Mouse (Mus musculus) Patski (cell line): ENCODE measurements around the gene Sult1b1. TPM values are rescaled to one million over a fixed set of nuclear protein-coding genes. Genes with fewer than 3 reads are reported as not detected.

Experiments
- ATAC-seq: fragments of 100-300 bp; one replicate; pipeline ENCODE4 v1.8.0; 2021
- CTCF ChIA-PET: fragments of 350-600 bp; sonication (Branson Sonifier 250); formaldehyde crosslinking; loops from one replicate; lab custom pipeline; 2022; ENCODE audit warnings: inconsistent platforms; lab: Charles Lee
- POLR2A ChIA-PET: fragments of 350-600 bp; sonication (Branson Sonifier 250); formaldehyde crosslinking; loops from one replicate; lab custom pipeline; 2022; ENCODE audit warnings: antibody characterized with exemption, inconsistent platforms; lab: Charles Lee
- DNase-seq: peaks from one replicate; pipeline ENCODE4 v3.0.0-alpha.2; 2011; ENCODE audit warnings: low read depth, low spot score
- H3K27me3 ChIP-seq: fragments of 371-371 bp; one replicate; pipeline ENCODE4 v1.5.1; 2021
- CTCF ChIP-seq: fragments of 100-300 bp; IDR thresholded peaks from one replicate; pipeline ENCODE4 v1.5.1; 2021
- in situ Hi-C: fragments of 300-500 bp; cut with MboI; formaldehyde crosslinking; loops from 3 replicates; pipeline ENCODE4 v1.11.1; 2018; ENCODE audit warnings: low pct_unique_long_range_greater_than_20kb, mixed read lengths
- polyA plus RNA-seq: library from polyadenylated mRNA; unstranded; gene quantifications from one replicate; pipeline ENCODE4 v1.2.3, GENCODE M21; 2021

Sult1b1 gene
- polyA plus RNA-seq, result not detected

- ATAC-seq, result no peak
- POLR2A ChIA-PET, result no interaction called here
- no peak for DNase-seq
Observed at GRCm38 (mm10) chr5:87538111-87538510, at the start of gene Sult1b1. Gene Sult1b1, minus strand, starts transcription at chr5:87538195.

GRCm38 (mm10) chr5:87580389-87580788 is 42.4 kb upstream of the Sult1b1 start:
- no peak for DNase-seq
- ATAC-seq, result no peak
- no peaks in the 10 kb centered on the region for H3K27me3 ChIP-seq
- ChIA-PET CTCF (no interaction called here), POLR2A (no interaction called here)
- no peak for TF ChIP-seq CTCF
- in situ Hi-C loops, result no loop called here

More at GRCm38 (mm10) chr5:87538111-87538510, at the start of gene Sult1b1:
- CTCF ChIA-PET, result no interaction called here
- no peak for TF ChIP-seq CTCF
- in situ Hi-C loops, result no loop called here
- no peaks in the 10 kb centered on the region for H3K27me3 ChIP-seq

GRCm38 (mm10) chr5:87574174-87574573 is 36.2 kb upstream of the Sult1b1 start:
- H3K27me3 ChIP-seq, result no peaks in the 10 kb centered on the region
- ChIA-PET CTCF (no interaction called here), POLR2A (no interaction called here)
- DNase-seq, result no peak
- in situ Hi-C loops, result no loop called here
- no peak for ATAC-seq
- no peak for TF ChIP-seq CTCF

GRCm38 (mm10) chr5:87573490-87573889 is 35.5 kb upstream of the Sult1b1 start:
- in situ Hi-C loops, result no loop called here
- no peak for TF ChIP-seq CTCF
- ATAC-seq (no peak), DNase-seq (no peak)
- no peaks in the 10 kb centered on the region for H3K27me3 ChIP-seq
- CTCF ChIA-PET, result no interaction called here
- POLR2A ChIA-PET, result no interaction called here

GRCm38 (mm10) chr5:87572781-87573180 is 34.8 kb upstream of the Sult1b1 start:
- no peak for DNase-seq
- no peak for ATAC-seq
- CTCF ChIA-PET, result no interaction called here
- no peak for TF ChIP-seq CTCF
- no peaks in the 10 kb centered on the region for H3K27me3 ChIP-seq
- in situ Hi-C loops, result no loop called here
- POLR2A ChIA-PET, result no interaction called here

- ChIA-PET CTCF (no interaction called here), POLR2A (no interaction called here)
- no peaks in the 10 kb centered on the region for H3K27me3 ChIP-seq
- ATAC-seq (no peak), DNase-seq (no peak)
- in situ Hi-C loops, result loop anchor here (5.0 kb wide), 1 partner anchor 37 kb away; no protein-coding TSS in a partner anchor
- no peak for TF ChIP-seq CTCF
Observed at GRCm38 (mm10) chr5:87568845-87569244, 30.9 kb upstream of the Sult1b1 start, which contains the start of gene Sult1d1. Gene Sult1d1, minus strand, starts transcription at chr5:87569027.

GRCm38 (mm10) chr5:87567306-87567705 is 29.3 kb upstream of the Sult1b1 start:
- ChIA-PET CTCF (interaction anchor here (1.5 kb wide), 1 partner anchor 9 kb away, joined by 4 read pairs; no protein-coding TSS in a partner anchor), POLR2A (no interaction called here)
- no peaks in the 10 kb centered on the region for H3K27me3 ChIP-seq
- in situ Hi-C loops, result loop anchor here (5.0 kb wide), 1 partner anchor 35 kb away; no protein-coding TSS in a partner anchor
- ATAC-seq (no peak), DNase-seq (no peak)
- no peak for TF ChIP-seq CTCF

- no peak for ATAC-seq
- POLR2A ChIA-PET, result no interaction called here
- DNase-seq, result no peak
- in situ Hi-C loops, result no loop called here
- CTCF ChIA-PET, result no interaction called here
- H3K27me3 ChIP-seq, result peaks cover 5% of the 10 kb centered on the region
- TF ChIP-seq CTCF, result no peak
Observed at GRCm38 (mm10) chr5:87562966-87563365, 25.0 kb upstream of the Sult1b1 start.

- in situ Hi-C loops, result no loop called here
- no peak for ATAC-seq
- TF ChIP-seq CTCF, result no peak
Observed at GRCm38 (mm10) chr5:87562526-87562925, 24.5 kb upstream of the Sult1b1 start.

GRCm38 (mm10) chr5:87560145-87560544 is 22.1 kb upstream of the Sult1b1 start:
- no peak for DNase-seq
- POLR2A ChIA-PET, result no interaction called here
- TF ChIP-seq CTCF, result peak; percentile 43
- ATAC-seq, result no peak
- in situ Hi-C loops, result no loop called here
- CTCF ChIA-PET, result interaction anchor here (1.2 kb wide), 1 partner anchor 675 kb away, joined by 3 read pairs; no protein-coding TSS in a partner anchor
- peaks cover 5% of the 10 kb centered on the region for H3K27me3 ChIP-seq

More at GRCm38 (mm10) chr5:87562526-87562925, 24.5 kb upstream of the Sult1b1 start:
- CTCF ChIA-PET, result no interaction called here
- POLR2A ChIA-PET, result no interaction called here
- peaks cover 5% of the 10 kb centered on the region for H3K27me3 ChIP-seq
- no peak for DNase-seq

- peak; percentile 42 for TF ChIP-seq CTCF
- in situ Hi-C loops, result no loop called here
- DNase-seq (no peak), ATAC-seq (no peak)
- peaks cover 6% of the 10 kb centered on the region for H3K27me3 ChIP-seq
- ChIA-PET CTCF (no interaction called here), POLR2A (no interaction called here)
Observed at GRCm38 (mm10) chr5:87550935-87551334, 12.9 kb upstream of the Sult1b1 start.
